Mouse (Mus musculus) small intestine, adult 10 weeks (tissue): Measurements from ENCODE around the gene Vdac1. TPM values are rescaled to one million over a fixed set of nuclear protein-coding genes. Genes with fewer than 3 reads are reported as not detected.

Experiments
- polyA plus RNA-seq: library from polyadenylated mRNA; stranded (reverse); fragments of 350-450 nt; fragmentation: Illumina TruSeq; extraction: RNeasy Lipid Tissue Mini Kit (QIAGEN cat#74804); gene quantifications from one replicate; pipeline ENCODE4 v1.2.3, GENCODE M21; 2014; ENCODE audit warnings: low replicate concordance

Vdac1 gene
- 293 TPM for polyA plus RNA-seq

GRCm38 (mm10) chr11:52360471-52361277 is at the start of gene Vdac1:
Vdac1 (plus strand) TSS chr11:52360860.

DNA sequence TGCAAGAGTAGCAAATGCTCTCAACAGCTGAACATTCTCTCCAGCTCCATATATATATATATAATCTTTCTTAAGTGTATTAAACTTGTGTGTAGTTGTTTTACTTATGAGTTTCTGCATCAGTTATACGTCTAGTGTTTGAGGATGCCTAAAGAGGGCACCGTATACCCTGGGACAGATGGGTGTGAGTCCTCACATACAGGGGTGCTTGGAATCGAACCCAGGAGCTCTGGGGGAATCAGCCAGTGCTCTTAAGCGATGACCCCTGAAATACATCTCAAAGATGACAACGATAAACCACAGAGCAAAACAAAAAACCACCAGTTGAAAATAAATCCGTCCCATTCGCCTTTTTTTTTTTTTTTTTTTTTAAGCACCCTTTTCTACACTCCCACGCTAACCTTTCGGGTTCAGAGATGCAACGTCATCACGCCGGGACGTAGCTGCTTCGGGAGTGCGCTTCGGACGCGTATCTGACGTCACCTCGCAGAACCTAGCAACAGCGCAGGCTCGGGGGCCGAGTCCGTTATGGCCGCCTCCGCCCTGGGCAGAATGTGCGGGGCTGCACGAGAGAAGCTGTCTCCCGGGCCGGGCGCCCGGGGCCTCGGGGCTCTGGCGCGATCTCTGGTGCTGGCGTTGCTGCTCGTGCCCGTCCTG is 35.4 kb downstream of the Vdac1 start, which contains the start of gene 9530068E07Rik:
Gene 9530068E07Rik, plus strand, starts transcription at position 489 of the 657 bp plus-strand sequence.

Other genes with a start within 250 kb of the Vdac1 start
- not detected for gene Olfr1373, start 215.3 kb upstream of the Vdac1 start, polyA plus RNA-seq
- not detected for gene Olfr1371, start 146.9 kb upstream of the Vdac1 start, polyA plus RNA-seq
- 744 TPM for gene Skp1a, start 128.9 kb upstream of the Vdac1 start, polyA plus RNA-seq
- 4.4 TPM for gene Tcf7, start 77.8 kb upstream of the Vdac1 start, polyA plus RNA-seq
- 56.7 TPM for gene 9530068E07Rik, start 35.6 kb downstream of the Vdac1 start, polyA plus RNA-seq